In the genomic region with DNA sequence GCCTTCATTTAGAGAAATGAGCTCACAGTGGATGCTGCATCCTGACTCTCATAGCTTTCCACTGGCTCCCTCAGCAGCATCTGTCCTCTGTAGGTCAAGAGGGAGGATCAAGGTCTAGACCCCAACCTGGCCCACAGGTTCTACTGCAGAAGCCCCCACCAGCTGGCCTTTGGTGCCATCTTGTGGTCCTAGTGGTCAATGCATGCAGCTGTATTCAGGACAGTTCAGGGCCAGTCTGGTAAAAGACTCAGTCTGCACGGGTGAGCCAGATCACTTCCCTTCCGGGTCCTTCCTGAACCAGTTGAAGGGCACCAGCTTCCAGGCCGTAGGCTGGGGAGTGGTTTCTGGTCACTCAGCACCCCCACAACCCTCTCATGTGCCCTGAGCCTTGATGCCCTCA, we compare ENCODE assay signal across 9 mouse cellular contexts. TPM values are rescaled to one million over a fixed set of nuclear protein-coding genes. Genes with fewer than 3 reads are reported as not detected.
DNase-seq lines count a peak whose midpoint lies in the region; ATAC-seq and TF ChIP-seq lines count a peak whose summit lies in the region.
"Had no signal": no experiment of that assay in that cellular context is flagged by ENCODE, and none has a peak within 500 bp of the region (broad histone marks: within the 10 kb centered on the region; RNA-seq: fewer than 3 reads in every experiment).

No protein-coding gene starts in this region.

- DNase-seq in adipocyte (ENCODE audit: low spot score) = peak; percentile 59
- peak; percentile 86 for DNase-seq in embryo, embryonic 10.5 days (ENCODE audit: low spot score)
- peak; percentile 72 to 82 for DNase-seq in heart, postnatal 14 days
- peak; percentile 50 to 73 for DNase-seq in layer of hippocampus, adult 18-20 months (ENCODE audit: low spot score in 2 of 2)
- peak; percentile 46 for DNase-seq in lung, postnatal 0 days (ENCODE audit: low spot score)
- peak; percentile 52 for DNase-seq in right cerebral cortex, adult 18-20 months

- intact Hi-C loops in heart, postnatal 14 days (cut with DNase I) = loop anchor here (1.0 kb wide), 2 partner anchors 31 to 191 kb away; no protein-coding TSS in a partner anchor

- peak; percentile 40 for ATAC-seq in lung, postnatal 0 days
- ATAC-seq in erythroid progenitor cell, adult 5-6 weeks (replicated peaks; ENCODE audit: low FRiP score, poor library complexity, severe bottlenecking) = no peak

- H3K4me1 ChIP-seq in lung, postnatal 0 days (ENCODE audit: insufficient read depth, low read depth, low read length) = no peaks in the 10 kb centered on the region
- H3K4me1 ChIP-seq: limb, embryonic 15.5 days had no signal

- H3K4me2 ChIP-seq in lung, postnatal 0 days (replicated peaks; ENCODE audit: low read depth, low read length) = no peak overlapping the region
- H3K4me2 ChIP-seq: limb, embryonic 15.5 days had no signal

- no peak for TF ChIP-seq EP300 in lung, postnatal 0 days (IDR thresholded peaks at IDR 0.05)

- H3K79me3 ChIP-seq in C2C12 (ENCODE audit: low read depth) = no peaks in the 10 kb centered on the region

- H3K27ac ChIP-seq in lung, postnatal 0 days (ENCODE audit: low read length) = no peak overlapping the region
- H3K27ac ChIP-seq: limb, embryonic 15.5 days had no signal

- no peak overlapping the region for H3K4me3 ChIP-seq in C2C12 (ENCODE audit: insufficient read depth, poor library complexity, severe bottlenecking)
- no peak overlapping the region for H3K4me3 ChIP-seq in lung, postnatal 0 days (ENCODE audit: low read depth, low read length)
- H3K4me3 ChIP-seq: limb, embryonic 15.5 days had no signal

- H3K9ac ChIP-seq in lung, postnatal 0 days (replicated peaks; ENCODE audit: low read depth) = no peak overlapping the region
- H3K9ac ChIP-seq: limb, embryonic 15.5 days had no signal

- WGBS in lung, postnatal 0 days = 15% methylated on average over 3 of the region's 3 CpGs

- H3K27me3 ChIP-seq in C2C12 (ENCODE audit: control insufficient read depth, insufficient read depth, insufficient read length) = no peaks in the 10 kb centered on the region
- H3K27me3 ChIP-seq in lung, postnatal 0 days (replicated peaks; ENCODE audit: insufficient read depth, low read length) = no peaks in the 10 kb centered on the region

- H3K36me3 ChIP-seq in C2C12 (ENCODE audit: control insufficient read depth, insufficient read depth) = no peaks in the 10 kb centered on the region
- H3K36me3 ChIP-seq in lung, postnatal 0 days (ENCODE audit: insufficient read depth, low read length) = no peaks in the 10 kb centered on the region
- H3K36me3 ChIP-seq: limb, embryonic 15.5 days had no signal

- no peak overlapping the region for H3ac ChIP-seq in C2C12 (ENCODE audit: control insufficient read depth, insufficient read length, low read depth)

- no peaks in the 10 kb centered on the region for H3K79me2 ChIP-seq in C2C12 (ENCODE audit: control insufficient read depth, insufficient read depth)

- peak; percentile 56 for TF ChIP-seq CTCF in C2C12 (IDR thresholded peaks at IDR 0.05; ENCODE audit: control insufficient read depth, insufficient read depth, insufficient read length)
- TF ChIP-seq CTCF in lung, postnatal 0 days (IDR thresholded peaks at IDR 0.05) = peak; percentile 92

- H3K9me3 ChIP-seq in lung, postnatal 0 days (ENCODE audit: low read length) = no peaks in the 10 kb centered on the region
- H3K9me3 ChIP-seq: limb, embryonic 15.5 days had no signal

TF ChIP-seq in C2C12, 6 proteins besides CTCF, POLR2A, EP300 and RAD21:
- TF ChIP-seq MAX (IDR thresholded peaks at IDR 0.05) = no peak
- TF ChIP-seq USF1 (IDR thresholded peaks at IDR 0.05; ENCODE audit: low read depth) = no peak
- no peak for TF ChIP-seq MYOD1 (IDR thresholded peaks at IDR 0.05; ENCODE audit: control insufficient read depth, insufficient read length, low read depth)
- no peak for TF ChIP-seq CEBPB (IDR thresholded peaks at IDR 0.05; ENCODE audit: low read depth)
- TF ChIP-seq MYOG (IDR thresholded peaks at IDR 0.05; ENCODE audit: control insufficient read depth, extremely low read depth, insufficient read length) = no peak
- TF ChIP-seq FOSL1 (IDR thresholded peaks at IDR 0.05; ENCODE audit: insufficient read depth, low read length, poor library complexity, severe bottlenecking) = no peak
TF ChIP-seq in C2C12: peak in this region for 0.

RNA-seq across cellular contexts. Expression of gene Sstr5, which starts 10.7 kb away (rescaled TPM):
- polyA plus RNA-seq in C2C12 (2012; fragmentation: generic; extraction: Trizol) = not detected
- not detected for total RNA-seq in heart, postnatal 14 days (2021)
- under 1 TPM; 0.15 to 0.47 TPM for total RNA-seq in layer of hippocampus, adult 18-20 months (2021)
- 0.05 TPM in 1 of 2 replicates, not detected in the other for polyA plus RNA-seq in lung, postnatal 0 days (2015; fragmentation: Nextera tagmentation; extraction: Ambion mirVana)
- total RNA-seq in erythroid progenitor cell, adult 5-6 weeks (2015; ENCODE audit: low replicate concordance) = not detected in 2 replicates
- total RNA-seq in erythroid progenitor cell, adult 5-6 weeks (2017; ENCODE audit: low replicate concordance) = not detected in 2 replicates

RNA-seq across cellular contexts. Expression of gene Tekt4, which starts 53.4 kb away (rescaled TPM):
- polyA plus RNA-seq in C2C12 (2012; fragmentation: generic; extraction: Trizol) = not detected
- total RNA-seq in heart, postnatal 14 days (2021) = under 1 TPM in 1 of 2 experiments, not detected in 1; 0.50 TPM
- total RNA-seq in layer of hippocampus, adult 18-20 months (2021) = 1 to 10 TPM; 2.1 TPM
- polyA plus RNA-seq in lung, postnatal 0 days (2015; fragmentation: Nextera tagmentation; extraction: Ambion mirVana) = 10.3 and 11.7 TPM in 2 replicates
- not detected in 2 replicates for total RNA-seq in erythroid progenitor cell, adult 5-6 weeks (2015; ENCODE audit: low replicate concordance)
- not detected in 2 replicates for total RNA-seq in erythroid progenitor cell, adult 5-6 weeks (2017; ENCODE audit: low replicate concordance)
- polyA plus RNA-seq: limb, embryonic 15.5 days had no signal
